Mouse (Mus musculus) liver, postnatal 0 days (tissue): Measurements from ENCODE around the gene Cwc22.

ENCODE experiments used
- CTCF ChIP-seq: sonication (generic); IDR thresholded peaks from 2 replicates; pipeline ENCODE4 v1.5.1; 2016; ENCODE audit warnings: antibody characterized with exemption, low read depth
- EP300 ChIP-seq: IDR thresholded peaks from 2 replicates; pipeline ENCODE4 v1.6.1; 2016; ENCODE audit warnings: antibody characterized with exemption, low read depth, mild to moderate bottlenecking

- TF ChIP-seq CTCF = no peak
- TF ChIP-seq EP300 = no peak
Measured at GRCm38 (mm10) chr2:77913628-77914027, 32.5 kb downstream of the Cwc22 start.
